ENCODE assay signal across 17 mouse cellular contexts in genomic region chr12:54272226-54272625, GRCm38 (mm10).
DNase-seq lines count a peak whose midpoint lies in the region; ATAC-seq and TF ChIP-seq lines count a peak whose summit lies in the region.
"Had no signal": no experiment of that assay in that cellular context is flagged by ENCODE, and none has a peak within 500 bp of the region (broad histone marks: within the 10 kb centered on the region; RNA-seq: fewer than 3 reads in every experiment).

No protein-coding gene starts in this region.

- no peak for TF ChIP-seq POLR2A in kidney, adult 2 months (IDR thresholded peaks at IDR 0.05; ENCODE audit: low read depth, low read length)

- no peak for ATAC-seq in forebrain, embryonic 14.5 days
- ATAC-seq in forebrain, embryonic 11.5 days (replicated peaks; ENCODE audit: low FRiP score) = no peak
- ATAC-seq in kidney, embryonic 15.5 days (replicated peaks; ENCODE audit: low FRiP score) = no peak
- ATAC-seq: forebrain, embryonic 13.5 days; inflammation-experienced regulatory T-cells, adult 6 months; midbrain, embryonic 16.5 days had no signal

- H3K9me3 ChIP-seq in forebrain, embryonic 14.5 days (replicated peaks; ENCODE audit: control insufficient read depth, low read length) = no peaks in the 10 kb centered on the region
- no peaks in the 10 kb centered on the region for H3K9me3 ChIP-seq in forebrain, embryonic 11.5 days (ENCODE audit: control insufficient read depth, low read length)
- no peaks in the 10 kb centered on the region for H3K9me3 ChIP-seq in kidney, embryonic 15.5 days (replicated peaks)
- H3K9me3 ChIP-seq: embryonic facial prominence, embryonic 12.5 days; forebrain, embryonic 13.5 days; lung, embryonic 15.5 days; neural tube, embryonic 13.5 days had no signal

- WGBS in forebrain, embryonic 14.5 days = 46% methylated on average over 2 of the region's 2 CpGs
- 68% methylated on average over 2 of the region's 2 CpGs for WGBS in forebrain, embryonic 11.5 days
- 54% methylated on average over 2 of the region's 2 CpGs for WGBS in kidney, adult 2 months
- 64% methylated on average over 2 of the region's 2 CpGs for WGBS in kidney, embryonic 15.5 days

- H3K4me3 ChIP-seq in forebrain, embryonic 14.5 days (ENCODE audit: low read depth, low read length) = no peak overlapping the region
- no peak overlapping the region for H3K4me3 ChIP-seq in forebrain, embryonic 11.5 days (ENCODE audit: low read depth, low read length)
- no peak overlapping the region for H3K4me3 ChIP-seq in kidney, adult 2 months (ENCODE audit: insufficient read depth, low read depth, low read length)
- H3K4me3 ChIP-seq in kidney, embryonic 15.5 days (replicated peaks) = no peak overlapping the region
- H3K4me3 ChIP-seq: embryonic facial prominence, embryonic 12.5 days; forebrain, embryonic 13.5 days; lung, embryonic 15.5 days; neural tube, embryonic 13.5 days had no signal

- H3K27ac ChIP-seq in forebrain, embryonic 14.5 days (ENCODE audit: low read depth, low read length) = no peak overlapping the region
- H3K27ac ChIP-seq in forebrain, embryonic 11.5 days (ENCODE audit: low read depth, low read length) = no peak overlapping the region
- H3K27ac ChIP-seq in kidney, adult 2 months (ENCODE audit: insufficient read depth, low read depth, low read length) = no peak overlapping the region
- no peak overlapping the region for H3K27ac ChIP-seq in kidney, embryonic 15.5 days
- H3K27ac ChIP-seq: embryonic facial prominence, embryonic 12.5 days; forebrain, embryonic 13.5 days; lung, embryonic 15.5 days; neural tube, embryonic 13.5 days had no signal

- no peak overlapping the region for H3K9ac ChIP-seq in forebrain, embryonic 14.5 days (ENCODE audit: low read length)
- no peak overlapping the region for H3K9ac ChIP-seq in forebrain, embryonic 11.5 days (ENCODE audit: low read length)
- H3K9ac ChIP-seq in kidney, embryonic 15.5 days = no peak overlapping the region
- H3K9ac ChIP-seq: embryonic facial prominence, embryonic 12.5 days; forebrain, embryonic 13.5 days; lung, embryonic 15.5 days; neural tube, embryonic 13.5 days had no signal

- H3K4me2 ChIP-seq in forebrain, embryonic 14.5 days (ENCODE audit: low read length) = no peak overlapping the region
- no peak overlapping the region for H3K4me2 ChIP-seq in forebrain, embryonic 11.5 days (ENCODE audit: low read depth, low read length, severe bottlenecking)
- H3K4me2 ChIP-seq in kidney, embryonic 15.5 days = no peak overlapping the region
- H3K4me2 ChIP-seq: embryonic facial prominence, embryonic 12.5 days; forebrain, embryonic 13.5 days; lung, embryonic 15.5 days; neural tube, embryonic 13.5 days had no signal

- peak; percentile 34 for DNase-seq in forebrain, embryonic 14.5 days (ENCODE audit: low spot score)
- DNase-seq in forebrain, embryonic 11.5 days (ENCODE audit: low spot score) = no peak
- DNase-seq in kidney, adult 2 months = peak; percentile 59
- peak; percentile 10 for DNase-seq in cerebellum, adult 9-10 months
- peak; percentile 51 for DNase-seq in kidney, postnatal 14 days
- no peak for DNase-seq in spleen, postnatal 14 days (ENCODE audit: low spot score in 2 of 2)
- no peak for DNase-seq in MN1 (ENCODE audit: low spot score)
- DNase-seq: gastrocnemius, postnatal 14 days; liver; thymus, postnatal 36 days had no signal

- no peak for TF ChIP-seq CTCF in kidney, adult 2 months (conservative IDR thresholded peaks at IDR 0.05; ENCODE audit: insufficient read depth, insufficient read length, low read depth, low read length)

- H3K27me3 ChIP-seq in forebrain, embryonic 14.5 days (replicated peaks; ENCODE audit: control insufficient read depth, insufficient read depth, low read length) = no peaks in the 10 kb centered on the region
- H3K27me3 ChIP-seq in forebrain, embryonic 11.5 days (ENCODE audit: control insufficient read depth, insufficient read depth, low read length) = no peaks in the 10 kb centered on the region
- H3K27me3 ChIP-seq in kidney, adult 2 months (replicated peaks; ENCODE audit: control insufficient read depth, insufficient read depth, low read length) = no peaks in the 10 kb centered on the region
- no peaks in the 10 kb centered on the region for H3K27me3 ChIP-seq in kidney, embryonic 15.5 days
- H3K27me3 ChIP-seq: embryonic facial prominence, embryonic 12.5 days; forebrain, embryonic 13.5 days; neural tube, embryonic 13.5 days had no signal

- H3K4me1 ChIP-seq in forebrain, embryonic 14.5 days (ENCODE audit: control insufficient read depth, insufficient read depth, low read length) = no peaks in the 10 kb centered on the region
- no peaks in the 10 kb centered on the region for H3K4me1 ChIP-seq in forebrain, embryonic 11.5 days (replicated peaks; ENCODE audit: control insufficient read depth, insufficient read depth, low read length)
- no peaks in the 10 kb centered on the region for H3K4me1 ChIP-seq in kidney, adult 2 months (ENCODE audit: control insufficient read depth, insufficient read depth, low read length)
- H3K4me1 ChIP-seq in kidney, embryonic 15.5 days = no peaks in the 10 kb centered on the region
- H3K4me1 ChIP-seq: embryonic facial prominence, embryonic 12.5 days; lung, embryonic 15.5 days; neural tube, embryonic 13.5 days had no signal

- H3K36me3 ChIP-seq in forebrain, embryonic 14.5 days (ENCODE audit: control insufficient read depth, insufficient read depth, low read length) = no peaks in the 10 kb centered on the region
- H3K36me3 ChIP-seq in forebrain, embryonic 11.5 days (ENCODE audit: control insufficient read depth, insufficient read depth, low read length) = no peaks in the 10 kb centered on the region
- H3K36me3 ChIP-seq in kidney, adult 2 months (ENCODE audit: control insufficient read depth, insufficient read depth, low read length) = no peaks in the 10 kb centered on the region
- H3K36me3 ChIP-seq in kidney, embryonic 15.5 days = no peaks in the 10 kb centered on the region
- H3K36me3 ChIP-seq: embryonic facial prominence, embryonic 12.5 days; lung, embryonic 15.5 days; neural tube, embryonic 13.5 days had no signal

Comparison
In these comparisons a context has a peak if more than half of its experiments do, and no peak if none do; other contexts are left out.
1. DNase-seq: peak in forebrain, embryonic 14.5 days (single experiment), kidney, adult 2 months (single experiment), cerebellum, adult 9-10 months (single experiment) and kidney, postnatal 14 days (single experiment); none in forebrain, embryonic 11.5 days (single experiment), spleen, postnatal 14 days (0 of 2) and MN1 (single experiment).